Mouse (Mus musculus) forebrain, embryonic 11.5 days (tissue): Measurements from ENCODE around the gene Was. TPM values are rescaled to one million over a fixed set of nuclear protein-coding genes. Genes with fewer than 3 reads are reported as not detected.
A peak's percentile ranks its signal among the peaks of the same experiment; 100 is the strongest.
"Not testable (repeated sequence)": the region's sequence is repeated elsewhere in the genome, so short reads cannot be mapped to it uniquely, and the experiment has no call there.

Source experiments
- ATAC-seq: fragments of 200-750 bp; cut with Nextera tagmentation; replicated peaks from 2 replicates; pipeline ENCODE4 v1.8.0; 2017; ENCODE audit warnings: moderate TSS enrichment; ENCODE audit not compliant: low FRiP score
- DNase-seq: peaks from one replicate; pipeline ENCODE4 v3.0.0-alpha.2; 2017; ENCODE audit warnings: low spot score
- H3K27ac ChIP-seq: fragments of 300-500 bp; sonication (generic); 2 replicates; pipeline ENCODE4 v1.5.1; 2014; ENCODE audit warnings: low read depth, low read length
- H3K27me3 ChIP-seq: fragments of 300-500 bp; sonication (generic); 2 replicates; pipeline ENCODE4 v1.6.1; 2014; ENCODE audit warnings: mild to moderate bottlenecking, low read length, mixed read lengths; ENCODE audit not compliant: control insufficient read depth, insufficient read depth
- H3K36me3 ChIP-seq: fragments of 300-500 bp; sonication (generic); 2 replicates; pipeline ENCODE4 v1.6.1; 2014; ENCODE audit warnings: mild to moderate bottlenecking, low read length, moderate library complexity, mixed read lengths; ENCODE audit not compliant: control insufficient read depth, insufficient read depth
- H3K4me1 ChIP-seq: fragments of 300-500 bp; sonication (generic); replicated peaks from 2 replicates; pipeline ENCODE4 v1.6.1; 2014; ENCODE audit warnings: low read length, mixed read lengths; ENCODE audit not compliant: control insufficient read depth, insufficient read depth
- H3K4me2 ChIP-seq: fragments of 300-500 bp; sonication (generic); 2 replicates; pipeline ENCODE4 v1.6.1; 2014; ENCODE audit warnings: low read depth, mild to moderate bottlenecking, low read length, moderate library complexity, mixed read lengths; ENCODE audit not compliant: severe bottlenecking
- H3K4me3 ChIP-seq: fragments of 300-500 bp; sonication (generic); 2 replicates; pipeline ENCODE4 v1.5.1; 2014; ENCODE audit warnings: low read depth, low read length
- H3K9ac ChIP-seq: fragments of 300-500 bp; sonication (generic); 2 replicates; pipeline ENCODE4 v1.6.1; 2014; ENCODE audit warnings: low read length
- H3K9me3 ChIP-seq: fragments of 300-500 bp; sonication (generic); 2 replicates; pipeline ENCODE4 v1.6.1; 2016; ENCODE audit warnings: low read length, mixed read lengths; ENCODE audit not compliant: control insufficient read depth
- WGBS: fragments of 180-500 bp; shearing (Covaris S2); extraction: QIAGEN DNeasy Blood & Tissue Kit; methylation state at CpG from one replicate; pipeline ENCODE4 v1.1.7; 2014; 5-methylcytosine and 5-hydroxymethylcytosine counted together
- polyA plus RNA-seq: library from polyadenylated mRNA; unstranded; fragments of >200 nt; fragmentation: Nextera tagmentation; extraction: Ambion mirVana; gene quantifications from 2 replicates; pipeline ENCODE4 v1.2.1, GENCODE M21; 2014

Was gene
- polyA plus RNA-seq, 1 experiment from 2014 or later, result 0.51 TPM

GRCm38 (mm10) chrX:8090954-8091347, 653 bp upstream of the Was start:
- not testable (repeated sequence) for H3K4me2 ChIP-seq, H3K36me3 ChIP-seq, H3K4me1 ChIP-seq, ATAC-seq, H3K27me3 ChIP-seq, H3K9me3 ChIP-seq, DNase-seq, H3K27ac ChIP-seq, H3K9ac ChIP-seq, H3K4me3 ChIP-seq
- 93% methylated on average over 4 of the region's 5 CpGs for WGBS

GRCm38 (mm10) chrX:8089746-8090145, 552 bp downstream of the Was start:
- 93% methylated on average over 3 of the region's 3 CpGs for WGBS
- H3K27ac ChIP-seq, result no peak overlapping the region

GRCm38 (mm10) chrX:8085611-8086010, 4.7 kb downstream of the Was start:
- no peak for ATAC-seq
- no peaks in the 10 kb centered on the region for H3K4me1 ChIP-seq
- 82% methylated on average over 8 of the region's 8 CpGs for WGBS
- DNase-seq, result no peak
- no peak overlapping the region for H3K9ac ChIP-seq
- no peaks in the 10 kb centered on the region for H3K9me3 ChIP-seq
- no peaks in the 10 kb centered on the region for H3K27me3 ChIP-seq
- H3K4me3 ChIP-seq, result no peak overlapping the region
- no peak overlapping the region for H3K4me2 ChIP-seq
- H3K27ac ChIP-seq, result no peak overlapping the region
- no peaks in the 10 kb centered on the region for H3K36me3 ChIP-seq

More at GRCm38 (mm10) chrX:8089746-8090145, 552 bp downstream of the Was start:
- H3K36me3 ChIP-seq, result no peaks in the 10 kb centered on the region
- no peak overlapping the region for H3K4me3 ChIP-seq
- no peak for DNase-seq
- H3K27me3 ChIP-seq, result no peaks in the 10 kb centered on the region
- H3K4me1 ChIP-seq, result no peaks in the 10 kb centered on the region
- H3K9me3 ChIP-seq, result no peaks in the 10 kb centered on the region
- no peak overlapping the region for H3K4me2 ChIP-seq
- H3K9ac ChIP-seq, result no peak overlapping the region
- no peak for ATAC-seq

- Histone ChIP-seq H3K4me2 (no peak overlapping the region), H3K9ac (no peak overlapping the region), H3K4me3 (no peak overlapping the region), H3K9me3 (no peaks in the 10 kb centered on the region), H3K27me3 (no peaks in the 10 kb centered on the region), H3K36me3 (no peaks in the 10 kb centered on the region), H3K4me1 (no peaks in the 10 kb centered on the region), H3K27ac (no peak overlapping the region)
- WGBS, result 91% methylated on average over 6 of the region's 6 CpGs
- ATAC-seq, result no peak
- DNase-seq, result no peak
These were observed 5.5 kb downstream of the Was start for GRCm38 (mm10) chrX:8084771-8085259.

GRCm38 (mm10) chrX:8075104-8075503, 15.2 kb downstream of the Was start:
- DNase-seq (no peak), ATAC-seq (peak; percentile 50)
- H3K9ac ChIP-seq, result peak overlapping the region; percentile 50; the same call in 1 of the 2 replicates
- WGBS, result 26% methylated on average over 3 of the region's 3 CpGs
- H3K4me2 ChIP-seq, result peak overlapping the region; percentile 43
- H3K4me3 ChIP-seq, result peak overlapping the region; percentile 58
- H3K9me3 ChIP-seq, result no peaks in the 10 kb centered on the region
- no peaks in the 10 kb centered on the region for H3K27me3 ChIP-seq
- no peaks in the 10 kb centered on the region for H3K36me3 ChIP-seq
- peaks cover 3% of the 10 kb centered on the region; the same call in 1 of the 2 replicates for H3K4me1 ChIP-seq
- peak overlapping the region; percentile 53 for H3K27ac ChIP-seq

- Histone ChIP-seq H3K27me3 (no peaks in the 10 kb centered on the region), H3K9ac (peak within 1 kb of the TSS; percentile 73), H3K9me3 (no peaks in the 10 kb centered on the region), H3K27ac (peak within 1 kb of the TSS; percentile 84), H3K4me2 (peak within 1 kb of the TSS; percentile 45), H3K36me3 (no peaks in the 10 kb centered on the region), H3K4me1 (peaks cover 3% of the 10 kb centered on the region; the same call in 1 of the 2 replicates), H3K4me3 (peak within 1 kb of the TSS; percentile 58)
- DNase-seq, result peak; percentile 94
- WGBS, result 31% methylated on average over 46 of the region's 46 CpGs
- ATAC-seq, result peak; percentile 97
These were observed 15.8 kb downstream of the Was start, which contains the start of gene Suv39h1 for GRCm38 (mm10) chrX:8074430-8075014. Suv39h1 (minus strand) TSS chrX:8074760.

- peak overlapping the region; percentile 73 for H3K9ac ChIP-seq
- H3K4me1 ChIP-seq, result peaks cover 3% of the 10 kb centered on the region; the same call in 1 of the 2 replicates
- peak; percentile 28 for ATAC-seq
- H3K27me3 ChIP-seq, result no peaks in the 10 kb centered on the region
- peak; percentile 67 for DNase-seq
- peak overlapping the region; percentile 58 for H3K4me3 ChIP-seq
- no peaks in the 10 kb centered on the region for H3K9me3 ChIP-seq
- peaks cover 2% of the 10 kb centered on the region; the same call in 1 of the 2 replicates for H3K36me3 ChIP-seq
- peak overlapping the region; percentile 45 for H3K4me2 ChIP-seq
- peak overlapping the region; percentile 84 for H3K27ac ChIP-seq
- 16% methylated on average over 49 of the region's 64 CpGs for WGBS
These were observed 16.3 kb downstream of the Was start for GRCm38 (mm10) chrX:8073881-8074429.

GRCm38 (mm10) chrX:8069166-8069565, 21.1 kb downstream of the Was start:
- 100% methylated on average over 1 of the region's 1 CpGs for WGBS
- Histone ChIP-seq H3K4me3 (no peak overlapping the region), H3K4me2 (no peak overlapping the region), H3K9ac (no peak overlapping the region), H3K9me3 (no peaks in the 10 kb centered on the region), H3K36me3 (peaks cover 2% of the 10 kb centered on the region; the same call in 1 of the 2 replicates), H3K4me1 (peaks cover 3% of the 10 kb centered on the region; the same call in 1 of the 2 replicates), H3K27me3 (no peaks in the 10 kb centered on the region), H3K27ac (no peak overlapping the region)
- ATAC-seq (no peak), DNase-seq (no peak)
